ENCODE assay signal across 23 mouse cellular contexts in the genomic region with DNA sequence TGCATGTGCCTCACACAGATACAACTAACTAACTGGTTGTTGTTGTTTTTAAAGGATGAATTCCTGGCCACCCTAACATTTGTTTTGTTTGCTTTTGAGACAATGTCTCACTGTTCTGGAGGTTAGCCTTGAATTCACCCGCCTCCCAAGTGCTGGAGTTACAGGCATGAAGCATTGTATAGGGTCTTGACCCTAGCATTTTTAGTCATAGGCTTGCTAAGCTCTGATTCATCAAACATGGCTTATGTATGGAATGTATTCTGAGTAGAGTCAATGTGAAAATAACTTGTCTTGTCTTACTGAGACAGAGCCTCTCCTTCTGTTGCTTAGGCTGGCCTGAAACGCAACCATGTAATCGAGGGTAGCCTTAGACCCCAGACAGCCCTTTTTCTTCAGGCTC.
"Had no signal": no experiment of that assay in that cellular context is flagged by ENCODE, and none has a peak within 500 bp of the region (broad histone marks: within the 10 kb centered on the region; RNA-seq: fewer than 3 reads in every experiment).

No protein-coding gene starts in this region.

- H3K36me3 ChIP-seq: intestine, embryonic 15.5 days had no signal

- H3K27ac ChIP-seq: heart, adult 2 months; heart, embryonic 10.5 days; hindbrain, embryonic 10.5 days; hindbrain, embryonic 12.5 days; hindbrain, embryonic 14.5 days; intestine, embryonic 15.5 days; layer of hippocampus, adult 2 months; left cerebral cortex, adult 2 months; limb, embryonic 10.5 days; limb, embryonic 12.5 days; liver, embryonic 14.5 days had no signal

- H3K4me3 ChIP-seq: heart, adult 2 months; heart, embryonic 10.5 days; heart, embryonic 12.5 days; hindbrain, embryonic 10.5 days; hindbrain, embryonic 12.5 days; intestine, embryonic 15.5 days; layer of hippocampus, adult 2 months; left cerebral cortex, adult 2 months; limb, embryonic 10.5 days; limb, embryonic 12.5 days; liver, embryonic 12.5 days had no signal

- DNase-seq: gastrocnemius, postnatal 14 days; gastrocnemius, postnatal 36 days; heart, adult 11 months; heart, adult 2 months; heart, postnatal 10 days; heart, postnatal 4 days; kidney, adult 18-20 months; kidney, adult 8-10 months; kidney, postnatal 10 days; kidney, postnatal 25 days; kidney, postnatal 4 days had no signal

- H3K27me3 ChIP-seq: heart, embryonic 12.5 days; hindbrain, embryonic 12.5 days; intestine, embryonic 15.5 days; limb, embryonic 12.5 days; liver, embryonic 12.5 days had no signal

- H3K4me1 ChIP-seq: hindbrain, embryonic 12.5 days; intestine, embryonic 15.5 days had no signal

- H3K9ac ChIP-seq: heart, embryonic 12.5 days; hindbrain, embryonic 12.5 days; hindbrain, embryonic 14.5 days; intestine, embryonic 15.5 days; limb, embryonic 12.5 days; liver, embryonic 12.5 days; liver, embryonic 14.5 days had no signal
